In the genomic region with DNA sequence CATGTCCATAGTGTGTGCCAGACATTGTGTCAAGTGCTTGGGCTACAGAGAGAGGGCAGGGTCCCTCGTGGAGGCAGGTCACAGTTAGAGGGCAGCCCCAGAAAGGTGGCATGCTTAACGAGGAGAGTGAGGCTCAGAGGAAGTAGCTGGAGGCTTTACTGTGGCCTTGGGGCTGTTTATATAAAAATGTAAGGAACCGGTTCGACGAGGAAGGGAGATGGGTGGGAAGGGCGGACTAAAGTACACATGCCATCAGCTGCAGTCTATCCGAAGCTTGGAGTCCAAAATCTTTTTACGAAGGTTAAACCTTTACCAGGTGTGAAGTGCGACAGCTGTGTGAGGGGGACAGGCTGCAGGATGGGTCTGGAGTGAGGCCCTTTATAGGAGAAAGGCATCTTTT, we compare ENCODE assay signal across 24 mouse cellular contexts.
DNase-seq lines count a peak whose midpoint lies in the region; ATAC-seq lines count a peak whose summit lies in the region.
"Had no signal": no experiment of that assay in that cellular context is flagged by ENCODE, and none has a peak within 500 bp of the region (broad histone marks: within the 10 kb centered on the region; RNA-seq: fewer than 3 reads in every experiment).

No protein-coding gene starts in this region.

- no peaks in the 10 kb centered on the region for H3K27me3 ChIP-seq in embryonic facial prominence, embryonic 12.5 days
- no peaks in the 10 kb centered on the region for H3K27me3 ChIP-seq in embryonic facial prominence, embryonic 10.5 days (replicated peaks; ENCODE audit: low read depth, poor library complexity, severe bottlenecking)
- H3K27me3 ChIP-seq in lung, embryonic 15.5 days: no peaks in the 10 kb centered on the region
- no peaks in the 10 kb centered on the region for H3K27me3 ChIP-seq in intestine, embryonic 15.5 days (replicated peaks)
- H3K27me3 ChIP-seq in stomach, embryonic 15.5 days (replicated peaks): no peaks in the 10 kb centered on the region
- H3K27me3 ChIP-seq: liver, embryonic 13.5 days; midbrain, embryonic 15.5 days; neural tube, embryonic 12.5 days had no signal

- WGBS in embryonic facial prominence, embryonic 12.5 days: 39% methylated on average over 9 of the region's 9 CpGs
- WGBS in embryonic facial prominence, embryonic 10.5 days: 59% methylated on average over 9 of the region's 9 CpGs
- 27% methylated on average over 9 of the region's 9 CpGs for WGBS in lung, embryonic 15.5 days
- WGBS in intestine, embryonic 15.5 days: 37% methylated on average over 9 of the region's 9 CpGs
- WGBS in stomach, embryonic 15.5 days: 34% methylated on average over 9 of the region's 9 CpGs

- no peaks in the 10 kb centered on the region for H3K36me3 ChIP-seq in embryonic facial prominence, embryonic 12.5 days
- H3K36me3 ChIP-seq in embryonic facial prominence, embryonic 10.5 days (replicated peaks): no peaks in the 10 kb centered on the region
- H3K36me3 ChIP-seq in lung, embryonic 15.5 days: no peaks in the 10 kb centered on the region
- H3K36me3 ChIP-seq in intestine, embryonic 15.5 days: no peaks in the 10 kb centered on the region
- H3K36me3 ChIP-seq in stomach, embryonic 15.5 days: no peaks in the 10 kb centered on the region
- H3K36me3 ChIP-seq: heart, embryonic 10.5 days; midbrain, embryonic 15.5 days; neural tube, embryonic 12.5 days had no signal

- no peak overlapping the region for H3K9ac ChIP-seq in embryonic facial prominence, embryonic 12.5 days
- H3K9ac ChIP-seq in lung, embryonic 15.5 days: no peak overlapping the region
- H3K9ac ChIP-seq in intestine, embryonic 15.5 days: no peak overlapping the region
- H3K9ac ChIP-seq in stomach, embryonic 15.5 days: no peak overlapping the region
- H3K9ac ChIP-seq: liver, embryonic 13.5 days; midbrain, embryonic 15.5 days; neural tube, embryonic 12.5 days had no signal

- H3K4me2 ChIP-seq in embryonic facial prominence, embryonic 12.5 days (replicated peaks): no peak overlapping the region
- H3K4me2 ChIP-seq in lung, embryonic 15.5 days: no peak overlapping the region
- H3K4me2 ChIP-seq in intestine, embryonic 15.5 days (replicated peaks): no peak overlapping the region
- H3K4me2 ChIP-seq in stomach, embryonic 15.5 days: no peak overlapping the region
- H3K4me2 ChIP-seq: liver, embryonic 13.5 days; midbrain, embryonic 15.5 days; neural tube, embryonic 12.5 days had no signal

- peaks cover 29% of the 10 kb centered on the region for H3K4me1 ChIP-seq in embryonic facial prominence, embryonic 12.5 days
- peaks cover 29% of the 10 kb centered on the region for H3K4me1 ChIP-seq in embryonic facial prominence, embryonic 10.5 days
- H3K4me1 ChIP-seq in lung, embryonic 15.5 days: peaks cover 64% of the 10 kb centered on the region
- peaks cover 35% of the 10 kb centered on the region for H3K4me1 ChIP-seq in intestine, embryonic 15.5 days (replicated peaks)
- H3K4me1 ChIP-seq in stomach, embryonic 15.5 days: peaks cover 32% of the 10 kb centered on the region
- H3K4me1 ChIP-seq: neural tube, embryonic 12.5 days had no signal

- no peak for ATAC-seq in embryonic facial prominence, embryonic 12.5 days (ENCODE audit: insufficient number of reproducible peaks, insufficient read depth, low FRiP score, low TSS enrichment)
- no peak for ATAC-seq in lung, embryonic 15.5 days (ENCODE audit: borderline replicate concordance, extremely low read depth, low FRiP score, low TSS enrichment)
- ATAC-seq in intestine, embryonic 15.5 days: peak; percentile 54
- no peak; the same call in 1 of the 2 replicates for ATAC-seq in stomach, embryonic 15.5 days (ENCODE audit: insufficient read depth, low FRiP score, low read depth)
- ATAC-seq: hindbrain, postnatal 0 days; midbrain, embryonic 15.5 days had no signal

- no peak for DNase-seq in embryonic facial prominence, embryonic 10.5 days (ENCODE audit: low spot score)
- no peak for DNase-seq in lung, postnatal 10 days
- DNase-seq in testis, postnatal 10 days (ENCODE audit: low spot score): no peak
- DNase-seq in urinary bladder, postnatal 25 days (ENCODE audit: low spot score): no peak
- DNase-seq: adrenal gland, postnatal 10 days; cerebellum, adult 18-20 months; cerebellum, postnatal 25 days; embryo, embryonic 11 days; kidney, adult 2 months; kidney, postnatal 10 days; liver, embryonic 13.5 days; lung, adult 2 months; right cerebral cortex, postnatal 14 days; spleen, adult 18-20 months; thymus, adult 2 months; thymus, postnatal 4 days had no signal

- H3K4me3 ChIP-seq in embryonic facial prominence, embryonic 12.5 days: no peak overlapping the region
- no peak overlapping the region for H3K4me3 ChIP-seq in embryonic facial prominence, embryonic 10.5 days
- H3K4me3 ChIP-seq in lung, embryonic 15.5 days: no peak overlapping the region
- no peak overlapping the region for H3K4me3 ChIP-seq in intestine, embryonic 15.5 days (replicated peaks)
- H3K4me3 ChIP-seq in stomach, embryonic 15.5 days (replicated peaks): no peak overlapping the region
- H3K4me3 ChIP-seq: heart, embryonic 10.5 days; liver, embryonic 13.5 days; midbrain, embryonic 15.5 days; neural tube, embryonic 12.5 days had no signal

- H3K9me3 ChIP-seq in embryonic facial prominence, embryonic 12.5 days: no peaks in the 10 kb centered on the region
- H3K9me3 ChIP-seq in embryonic facial prominence, embryonic 10.5 days: no peaks in the 10 kb centered on the region
- no peaks in the 10 kb centered on the region for H3K9me3 ChIP-seq in lung, embryonic 15.5 days
- no peaks in the 10 kb centered on the region for H3K9me3 ChIP-seq in intestine, embryonic 15.5 days
- no peaks in the 10 kb centered on the region for H3K9me3 ChIP-seq in stomach, embryonic 15.5 days
- H3K9me3 ChIP-seq: heart, embryonic 10.5 days; liver, embryonic 13.5 days; midbrain, embryonic 15.5 days; neural tube, embryonic 12.5 days had no signal

- H3K27ac ChIP-seq in embryonic facial prominence, embryonic 12.5 days: peak overlapping the region; percentile 91
- H3K27ac ChIP-seq in embryonic facial prominence, embryonic 10.5 days (replicated peaks): no peak overlapping the region
- peak overlapping the region; percentile 81 for H3K27ac ChIP-seq in lung, embryonic 15.5 days
- peak overlapping the region; percentile 33 for H3K27ac ChIP-seq in intestine, embryonic 15.5 days
- peak overlapping the region; percentile 60 for H3K27ac ChIP-seq in stomach, embryonic 15.5 days
- H3K27ac ChIP-seq: heart, embryonic 10.5 days; hindbrain, postnatal 0 days; liver, embryonic 13.5 days; midbrain, embryonic 15.5 days; neural tube, embryonic 12.5 days had no signal
